Mouse (Mus musculus) mature B cell (primary cell): ENCODE data around the gene Utp14a.

Source experiments
- in situ Hi-C: fragments of 300-500 bp; cut with MboI; formaldehyde crosslinking; loops from 2 replicates; pipeline ENCODE4 v1.14.3; 2019

Utp14a gene

DNA sequence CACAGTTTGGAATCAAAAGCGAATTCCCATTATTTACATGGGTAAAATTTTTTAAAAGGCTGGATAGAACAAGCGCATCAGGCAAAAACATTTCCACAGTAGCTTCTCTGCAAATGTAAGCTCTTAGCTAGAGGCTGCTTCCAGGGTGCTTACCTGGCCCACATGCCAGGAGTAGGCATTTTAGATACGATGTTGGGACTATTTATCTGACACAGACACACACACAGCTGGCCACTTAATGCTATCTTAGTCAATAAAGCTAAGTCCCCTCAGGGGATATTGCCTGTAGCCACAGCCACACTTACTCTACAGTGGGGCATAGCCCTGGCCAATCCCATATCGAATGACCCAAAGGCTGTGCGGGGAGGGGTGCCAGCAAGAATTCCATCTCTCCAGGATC, 55.1 kb downstream of the Utp14a start:
- in situ Hi-C loops = no loop called here

GRCm38 (mm10) chrX:48314530-48315079, 57.9 kb downstream of the Utp14a start:
- in situ Hi-C loops = no loop called here

DNA sequence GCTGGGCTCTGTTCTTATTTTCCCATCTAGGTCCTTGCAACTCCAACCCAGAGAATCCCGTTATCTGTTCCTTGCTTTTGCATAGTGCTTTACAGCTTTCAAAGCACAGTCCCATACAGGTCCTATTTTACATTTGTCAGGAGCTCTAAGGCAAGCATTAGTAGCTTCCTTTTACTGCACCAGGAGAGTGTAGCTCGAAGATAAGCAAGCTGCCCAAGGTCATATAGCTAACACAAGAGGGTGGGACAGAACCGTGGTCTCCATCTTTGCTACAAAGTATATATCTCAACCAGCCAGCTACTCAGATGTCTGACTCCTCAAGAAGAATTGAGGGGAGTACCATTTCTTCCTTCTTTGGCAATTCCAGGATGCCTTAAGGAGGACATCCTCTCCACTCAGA, 60.8 kb downstream of the Utp14a start:
- in situ Hi-C loops = no loop called here

DNA sequence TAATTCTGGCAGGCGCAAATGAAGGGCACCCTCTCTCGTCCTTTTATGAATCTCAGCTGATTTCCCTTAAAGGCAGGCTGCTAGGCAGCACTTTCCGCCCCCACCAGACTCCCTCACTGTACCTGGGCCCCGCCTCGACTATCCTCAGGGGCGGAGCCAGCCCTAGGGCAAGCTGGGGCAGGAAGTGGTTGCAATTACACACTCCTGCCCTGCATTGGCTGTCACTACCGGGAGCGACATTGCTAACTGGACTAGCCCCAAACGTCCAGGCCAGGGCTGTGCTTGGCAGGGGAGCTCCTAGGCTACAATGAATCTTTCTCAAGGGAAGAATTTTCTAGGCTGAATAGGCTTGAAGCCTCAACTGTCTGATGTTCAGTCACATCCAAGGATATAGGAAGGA, 61.5 kb downstream of the Utp14a start:
- in situ Hi-C loops = no loop called here
